Mouse (Mus musculus): ENCODE measurements around the gene Erfe. TPM values are rescaled to one million over a fixed set of nuclear protein-coding genes. Genes with fewer than 3 reads are reported as not detected.

The Erfe gene
- polyA plus RNA-seq, 1 experiment from 2014 or later, result 0.22 TPM

- no peak overlapping the region for H3K4me3 ChIP-seq
- H3K9ac ChIP-seq, result no peak overlapping the region
- H3K27me3 ChIP-seq, result no peaks in the 10 kb centered on the region
- no peaks in the 10 kb centered on the region for H3K4me1 ChIP-seq (replicated peaks)
- peaks cover 94% of the 10 kb centered on the region for H3K36me3 ChIP-seq
- H3K27ac ChIP-seq, result no peak overlapping the region
- 95% methylated on average over 4 of the region's 4 CpGs for WGBS
- H3K9me3 ChIP-seq, result no peaks in the 10 kb centered on the region
- no peak overlapping the region for H3K4me2 ChIP-seq
- no peak for ATAC-seq (ENCODE audit: low FRiP score)
Measured at GRCm38 (mm10) chr1:91381091-91381471, 14.9 kb downstream of the Erfe start.

GRCm38 (mm10) chr1:91390369-91390768, 24.1 kb downstream of the Erfe start:
- Histone ChIP-seq H3K27me3 (no peaks in the 10 kb centered on the region), H3K9me3 (no peaks in the 10 kb centered on the region), H3K36me3 (peaks cover 77% of the 10 kb centered on the region), H3K27ac (no peak overlapping the region), H3K4me2 (no peak overlapping the region), H3K4me3 (no peak overlapping the region), H3K4me1 (replicated peaks) (peaks cover 6% of the 10 kb centered on the region), H3K9ac (no peak overlapping the region)
- 95% methylated on average over 5 of the region's 5 CpGs for WGBS
- no peak for ATAC-seq (ENCODE audit: low FRiP score)

GRCm38 (mm10) chr1:91397927-91398259, 31.7 kb downstream of the Erfe start:
- H3K9me3 ChIP-seq, result no peaks in the 10 kb centered on the region
- H3K27ac ChIP-seq, result peak overlapping the region; percentile 93
- ATAC-seq (ENCODE audit: low FRiP score), result 0 out of 2 replicates have a peak, but pooled peaks have one; percentile 6
- H3K9ac ChIP-seq, result peak overlapping the region; percentile 91
- under 1% methylated on average over 12 of the region's 12 CpGs for WGBS
- H3K36me3 ChIP-seq, result peaks cover 16% of the 10 kb centered on the region
- H3K4me2 ChIP-seq, result peak overlapping the region; percentile 93
- peak overlapping the region; percentile 89 for H3K4me3 ChIP-seq
- no peaks in the 10 kb centered on the region for H3K27me3 ChIP-seq
- H3K4me1 ChIP-seq (replicated peaks), result peaks cover 32% of the 10 kb centered on the region

GRCm38 (mm10) chr1:91398260-91399062, 32.2 kb downstream of the Erfe start, which contains the start of gene Ilkap:
TSS of gene Ilkap (minus strand) at chr1:91398815.
- Histone ChIP-seq H3K4me1 (replicated peaks) (peaks cover 32% of the 10 kb centered on the region), H3K36me3 (peaks cover 10% of the 10 kb centered on the region), H3K4me3 (peak within 1 kb of the TSS; percentile 89), H3K9ac (peak within 1 kb of the TSS; percentile 91), H3K27ac (peak within 1 kb of the TSS; percentile 93), H3K27me3 (no peaks in the 10 kb centered on the region), H3K9me3 (no peaks in the 10 kb centered on the region), H3K4me2 (peak within 1 kb of the TSS; percentile 93)
- under 1% methylated on average over 71 of the region's 91 CpGs for WGBS
- peak; percentile 96 for ATAC-seq (ENCODE audit: low FRiP score)

- no peak for ATAC-seq (ENCODE audit: low FRiP score)
- H3K4me2 ChIP-seq, result no peak overlapping the region
- 25% methylated on average over 1 of the region's 1 CpGs for WGBS
- H3K9me3 ChIP-seq, result no peaks in the 10 kb centered on the region
- H3K9ac ChIP-seq, result no peak overlapping the region
- H3K27me3 ChIP-seq, result 0 out of 2 replicates have a peak, but pooled peaks cover 7% of the 10 kb centered on the region
- H3K36me3 ChIP-seq, result no peaks in the 10 kb centered on the region
- no peak overlapping the region for H3K4me3 ChIP-seq
- H3K27ac ChIP-seq, result no peak overlapping the region
- no peaks in the 10 kb centered on the region for H3K4me1 ChIP-seq (replicated peaks)
Measured at GRCm38 (mm10) chr1:91404976-91405375, 38.7 kb downstream of the Erfe start.

GRCm38 (mm10) chr1:91405406-91406169, 39.4 kb downstream of the Erfe start:
- Histone ChIP-seq H3K4me3 (no peak overlapping the region), H3K9ac (no peak overlapping the region), H3K9me3 (no peaks in the 10 kb centered on the region), H3K27me3 (0 out of 2 replicates have a peak, but pooled peaks cover 7% of the 10 kb centered on the region), H3K27ac (no peak overlapping the region), H3K4me1 (replicated peaks) (0 out of 2 replicates have a peak, but pooled peaks cover under 1% of the 10 kb centered on the region), H3K4me2 (no peak overlapping the region), H3K36me3 (0 out of 2 replicates have a peak, but pooled peaks cover 1% of the 10 kb centered on the region)
- no peak for ATAC-seq (ENCODE audit: low FRiP score)
- WGBS, result 57% methylated on average over 23 of the region's 23 CpGs

- 0 out of 2 replicates have a peak, but pooled peaks cover 4% of the 10 kb centered on the region for H3K36me3 ChIP-seq
- WGBS, result 85% methylated on average over 4 of the region's 4 CpGs
- no peak overlapping the region for H3K4me3 ChIP-seq
- H3K27ac ChIP-seq, result no peak overlapping the region
- peaks cover 21% of the 10 kb centered on the region for H3K4me1 ChIP-seq (replicated peaks)
- ATAC-seq (ENCODE audit: low FRiP score), result no peak
- H3K9me3 ChIP-seq, result no peaks in the 10 kb centered on the region
- 0 out of 2 replicates have a peak, but pooled peaks cover 7% of the 10 kb centered on the region for H3K27me3 ChIP-seq
- H3K9ac ChIP-seq, result no peak overlapping the region
- no peak overlapping the region for H3K4me2 ChIP-seq
Measured at GRCm38 (mm10) chr1:91407819-91408218, 41.6 kb downstream of the Erfe start.

GRCm38 (mm10) chr1:91411631-91412285, 45.5 kb downstream of the Erfe start:
- ATAC-seq (ENCODE audit: low FRiP score), result no peak
- no peaks in the 10 kb centered on the region for H3K9me3 ChIP-seq
- 53% methylated on average over 8 of the region's 8 CpGs for WGBS
- no peak overlapping the region for H3K27ac ChIP-seq
- H3K9ac ChIP-seq, result peak overlapping the region; percentile 92
- peak overlapping the region; percentile 83 for H3K4me3 ChIP-seq
- peaks cover 43% of the 10 kb centered on the region for H3K4me1 ChIP-seq (replicated peaks)
- peak overlapping the region; percentile 95 for H3K4me2 ChIP-seq
- H3K27me3 ChIP-seq, result no peaks in the 10 kb centered on the region
- H3K36me3 ChIP-seq, result peaks cover 4% of the 10 kb centered on the region; the same call in 1 of the 2 replicates

GRCm38 (mm10) chr1:91412286-91413029, 46.2 kb downstream of the Erfe start:
- Histone ChIP-seq H3K4me1 (replicated peaks) (peaks cover 43% of the 10 kb centered on the region), H3K4me2 (peak overlapping the region; percentile 95), H3K27me3 (no peaks in the 10 kb centered on the region), H3K9me3 (no peaks in the 10 kb centered on the region), H3K9ac (peak overlapping the region; percentile 92), H3K27ac (peak overlapping the region; percentile 96), H3K36me3 (peaks cover 11% of the 10 kb centered on the region; the same call in 1 of the 2 replicates), H3K4me3 (peak overlapping the region; percentile 83)
- 2% methylated on average over 57 of the region's 65 CpGs for WGBS
- ATAC-seq (ENCODE audit: low FRiP score), result peak; percentile 51

- Histone ChIP-seq H3K4me1 (replicated peaks) (peaks cover 43% of the 10 kb centered on the region), H3K4me3 (peak overlapping the region; percentile 83), H3K36me3 (peaks cover 18% of the 10 kb centered on the region), H3K4me2 (peak overlapping the region; percentile 95), H3K9me3 (no peaks in the 10 kb centered on the region), H3K27me3 (no peaks in the 10 kb centered on the region), H3K27ac (peak overlapping the region; percentile 96), H3K9ac (peak overlapping the region; percentile 92)
- WGBS, result under 1% methylated on average over 34 of the region's 34 CpGs
- peak; percentile 92 for ATAC-seq (ENCODE audit: low FRiP score)
Measured at GRCm38 (mm10) chr1:91413030-91413506, 46.8 kb downstream of the Erfe start.

GRCm38 (mm10) chr1:91413536-91413897, 47.3 kb downstream of the Erfe start:
- H3K4me3 ChIP-seq, result peak overlapping the region; percentile 83
- H3K36me3 ChIP-seq, result peaks cover 22% of the 10 kb centered on the region
- H3K4me1 ChIP-seq (replicated peaks), result peaks cover 43% of the 10 kb centered on the region
- 0% methylated on average over 14 of the region's 14 CpGs for WGBS
- H3K4me2 ChIP-seq, result peak overlapping the region; percentile 95
- peak overlapping the region; percentile 96 for H3K27ac ChIP-seq
- no peak for ATAC-seq (ENCODE audit: low FRiP score)
- H3K27me3 ChIP-seq, result no peaks in the 10 kb centered on the region
- no peaks in the 10 kb centered on the region for H3K9me3 ChIP-seq
- H3K9ac ChIP-seq, result peak overlapping the region; percentile 92

All from hindbrain, embryonic 13.5 days (tissue).